In genomic region chr7:98485508-98485907, GRCm38 (mm10) we compare ENCODE assay signal across 16 mouse cellular contexts. TPM values are rescaled to one million over a fixed set of nuclear protein-coding genes. Genes with fewer than 3 reads are reported as not detected.
DNase-seq lines count a peak whose midpoint lies in the region.
"Had no signal": no experiment of that assay in that cellular context is flagged by ENCODE, and none has a peak within 500 bp of the region (broad histone marks: within the 10 kb centered on the region; RNA-seq: fewer than 3 reads in every experiment).

No protein-coding gene starts in this region.

- intact Hi-C loops in heart, postnatal 10 days (cut with DNase I) = loop anchor here (10.0 kb wide), 1 partner anchor 599 kb away; no protein-coding TSS in a partner anchor

- peak; percentile 32 for DNase-seq in gastrocnemius, adult 18-20 months (ENCODE audit: low spot score)
- DNase-seq in gastrocnemius, postnatal 25 days = no peak
- DNase-seq in kidney, postnatal 10 days = peak; percentile 33
- DNase-seq in kidney, postnatal 4 days = no peak
- DNase-seq in A20 (ENCODE audit: low read depth, low spot score) = peak; percentile 10
- peak; percentile 65 to 67 for DNase-seq in heart, postnatal 10 days
- DNase-seq in spleen, postnatal 14 days (ENCODE audit: low spot score in 2 of 2) = no peak
- DNase-seq in adrenal gland, adult (ENCODE audit: inconsistent age in 2 of 2, low spot score in 1 of 2) = no peak
- DNase-seq: adrenal gland, postnatal 25 days; cerebellum, adult 9-10 months; gastrocnemius, postnatal 14 days; kidney, adult 18-20 months; right cerebral cortex, postnatal 4 days had no signal

RNA-seq across cellular contexts. Expression of gene Lrrc32, which starts 3.6 kb away (rescaled TPM):
- total RNA-seq in gastrocnemius, adult 18-20 months (2021) = 1 to 10 TPM; 2.6 to 8.1 TPM
- 1 to 10 TPM; 4.9 to 5.0 TPM for total RNA-seq in gastrocnemius, postnatal 25 days (2021)
- total RNA-seq in heart, postnatal 10 days (2021) = 10 to 100 TPM; 17.9 to 18.7 TPM
- total RNA-seq: megakaryocyte-erythroid progenitor cell, adult 5-6 weeks had no signal

RNA-seq across cellular contexts. Expression of gene Gucy2d, which starts 45.3 kb away (rescaled TPM):
- under 1 TPM in 1 of 2 experiments, not detected in 1; 0.19 TPM for total RNA-seq in gastrocnemius, adult 18-20 months (2021)
- total RNA-seq in gastrocnemius, postnatal 25 days (2021) = under 1 TPM in 1 of 2 experiments, not detected in 1; 0.15 TPM
- under 1 TPM; 0.12 to 0.41 TPM for total RNA-seq in heart, postnatal 10 days (2021)
- total RNA-seq: adrenal gland, postnatal 25 days; hematopoietic stem cell, adult 5-6 weeks; layer of hippocampus, postnatal 25 days; megakaryocyte-erythroid progenitor cell, adult 5-6 weeks had no signal

Comparison
In these comparisons a context has a peak if more than half of its experiments do, and no peak if none do; other contexts are left out.
1. DNase-seq: peak in gastrocnemius, adult 18-20 months (single experiment), kidney, postnatal 10 days (single experiment), A20 (single experiment) and heart, postnatal 10 days (2 of 2); none in gastrocnemius, postnatal 25 days (single experiment), kidney, postnatal 4 days (0 of 2), spleen, postnatal 14 days (0 of 2) and adrenal gland, adult (0 of 2).